Mouse (Mus musculus) liver, embryonic 14.5 days (tissue): Measurements from ENCODE around the gene Foxf2.

Source experiments
- CTCF ChIP-seq: IDR thresholded peaks from 2 replicates; pipeline ENCODE4 v1.5.1; 2016; ENCODE audit warnings: antibody characterized with exemption, low read depth, control low read depth
- EP300 ChIP-seq: IDR thresholded peaks from 2 replicates; pipeline ENCODE4 v1.6.1; 2016; ENCODE audit warnings: antibody characterized with exemption, low read depth

DNA sequence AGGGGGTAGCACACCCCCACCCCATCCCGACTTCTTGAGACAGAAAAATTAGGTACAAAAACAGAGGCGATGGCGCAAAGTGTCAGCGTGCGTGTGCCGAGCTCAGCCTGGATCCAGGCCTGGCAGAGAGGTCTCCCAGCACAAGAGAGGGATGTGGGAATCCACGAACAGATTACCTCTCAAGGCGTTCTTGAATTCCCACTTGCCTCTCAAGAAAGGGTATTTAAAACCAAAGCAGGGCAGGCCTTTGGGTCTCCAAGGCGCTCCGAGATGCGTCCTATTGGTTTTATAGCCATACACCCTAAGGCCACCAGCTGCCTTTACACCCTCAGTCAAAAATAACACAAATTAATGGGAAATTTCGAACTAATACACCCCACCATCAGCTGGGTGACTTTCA is 4.4 kb downstream of the Foxf2 start:
- TF ChIP-seq CTCF (no peak), EP300 (no peak)
